Mouse (Mus musculus) adrenal gland, postnatal 4 days (tissue): ENCODE measurements at regions not wholly inside any gene's neighbourhood (a gene's known extent, or its start where the extent isn't known, plus 50 kb on each side); places are given as distances from the start of the nearest gene placed in this dataset.

Experiments used
- DNase-seq, 2 experiments: peaks; one replicate each; pipeline ENCODE4 v3.0.0; 2021 to 2022; ENCODE audit warnings: low spot score in 2 of 2, mixed read lengths in 2 of 2

GRCm38 (mm10) chr2:171805376-171805775, 237.9 kb downstream of the Cbln4 start:
- no peak for DNase-seq

DNA sequence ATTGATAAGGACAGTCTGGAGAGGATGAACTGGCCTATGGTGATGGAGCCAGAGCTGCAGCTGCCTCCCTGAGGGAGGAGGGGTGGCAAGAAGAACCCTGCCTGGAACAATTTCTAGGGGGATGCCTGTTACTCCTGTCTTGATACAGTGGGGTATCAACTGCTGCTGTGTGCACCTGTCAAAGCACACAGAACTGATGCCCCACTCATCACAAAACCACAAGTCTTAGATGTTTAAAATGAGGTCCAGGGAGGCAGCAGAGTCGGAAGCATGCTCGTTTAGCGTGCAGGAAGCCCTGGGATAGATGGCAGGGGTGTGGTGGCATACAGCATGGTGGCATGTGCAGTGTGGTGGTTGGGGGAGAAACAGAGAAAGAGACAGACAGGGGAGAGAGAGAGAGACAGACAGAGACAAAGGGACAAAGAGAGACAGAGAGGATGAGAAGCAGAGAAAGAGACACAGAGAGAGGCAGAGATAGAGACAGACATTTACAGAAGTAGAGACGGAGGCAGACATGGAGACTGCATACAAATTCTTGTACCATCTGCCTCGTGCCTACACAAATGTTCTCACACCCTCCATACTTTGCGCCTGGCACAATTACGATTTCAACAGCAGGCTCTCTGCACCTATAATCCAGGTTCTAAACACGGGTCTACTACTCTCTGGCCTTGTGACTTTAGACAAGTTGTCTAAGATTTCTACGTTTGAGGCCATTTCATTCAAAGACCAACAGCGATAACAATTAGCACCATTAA, 242.6 kb downstream of the Cbln4 start:
- no peak for DNase-seq

DNA sequence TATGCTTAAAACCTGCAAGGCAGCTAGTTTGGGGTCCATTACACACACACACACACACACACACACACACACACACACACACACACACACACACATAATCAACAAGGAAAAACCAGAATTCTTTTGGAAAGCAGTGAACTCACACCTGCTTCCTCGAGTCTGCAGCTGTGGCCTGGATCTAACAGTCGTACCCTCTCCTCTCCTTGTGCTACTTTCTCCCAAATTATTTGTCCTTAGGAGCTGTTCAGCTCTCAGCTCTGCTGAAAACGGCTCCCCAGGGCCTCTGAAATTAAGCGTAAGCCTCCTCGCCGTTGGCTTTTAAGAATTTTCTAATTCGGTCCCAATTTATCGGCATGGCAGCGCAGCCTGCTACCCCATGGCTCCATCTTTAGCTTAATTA, 243.9 kb downstream of the Cbln4 start:
- no peak for DNase-seq

- DNase-seq = no peak
These were observed 252.6 kb downstream of the Cbln4 start for GRCm38 (mm10) chr2:171790686-171791085.

- no peak for DNase-seq
These were observed 276.9 kb downstream of the Cbln4 start for GRCm38 (mm10) chr2:171766193-171766930.

- no peak for DNase-seq
These were observed 278.2 kb downstream of the Cbln4 start for GRCm38 (mm10) chr2:171765071-171765470.

- DNase-seq = no peak
These were observed 289.8 kb downstream of the Cbln4 start for GRCm38 (mm10) chr2:171753502-171753901.

DNA sequence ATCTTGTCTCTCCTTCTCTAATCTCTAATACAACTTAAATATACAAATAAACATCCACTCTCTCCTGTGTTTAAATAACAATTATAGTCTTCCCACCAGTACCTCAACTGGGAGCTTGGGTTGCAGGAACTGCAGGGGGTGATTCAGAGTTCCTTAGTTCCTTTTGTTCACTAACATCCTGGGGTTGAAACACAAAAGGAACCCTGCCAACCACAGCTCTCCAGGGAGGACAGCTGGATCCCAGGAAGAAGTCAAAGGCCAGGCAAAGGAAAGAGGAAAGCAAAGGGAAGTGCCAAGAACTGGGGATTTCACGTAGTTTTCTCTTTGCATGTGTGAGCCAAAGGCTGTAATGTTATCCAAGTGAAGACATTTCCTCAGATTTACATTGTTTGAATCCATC, 296.1 kb downstream of the Cbln4 start:
- DNase-seq = no peak

- no peak for DNase-seq
These were observed 300.2 kb downstream of the Cbln4 start for GRCm38 (mm10) chr2:171743111-171743510.

- DNase-seq = no peak
These were observed 300.6 kb downstream of the Cbln4 start for GRCm38 (mm10) chr2:171742706-171743105.

DNA sequence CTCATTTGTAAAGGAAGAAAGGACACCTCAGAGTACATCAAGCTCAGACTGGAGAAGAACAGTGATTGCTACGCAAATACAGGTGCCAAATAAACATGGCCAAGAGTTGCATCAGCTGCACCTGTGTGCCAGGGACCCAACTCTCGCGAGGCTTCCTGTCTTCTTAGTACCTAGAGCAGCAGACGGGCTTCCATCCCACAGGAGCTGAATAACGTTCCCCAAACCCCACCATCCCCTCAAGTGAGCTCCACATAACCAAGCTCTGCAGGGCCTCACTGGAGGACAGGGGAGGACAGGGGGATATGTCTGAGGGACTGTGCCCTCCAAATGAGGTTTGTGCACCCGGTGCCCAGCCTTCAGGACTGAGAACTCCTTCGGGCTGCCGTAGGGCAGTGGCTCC, 305.5 kb downstream of the Cbln4 start:
- DNase-seq = no peak

GRCm38 (mm10) chr2:171735061-171735490, 308.2 kb downstream of the Cbln4 start:
- DNase-seq = no peak

DNA sequence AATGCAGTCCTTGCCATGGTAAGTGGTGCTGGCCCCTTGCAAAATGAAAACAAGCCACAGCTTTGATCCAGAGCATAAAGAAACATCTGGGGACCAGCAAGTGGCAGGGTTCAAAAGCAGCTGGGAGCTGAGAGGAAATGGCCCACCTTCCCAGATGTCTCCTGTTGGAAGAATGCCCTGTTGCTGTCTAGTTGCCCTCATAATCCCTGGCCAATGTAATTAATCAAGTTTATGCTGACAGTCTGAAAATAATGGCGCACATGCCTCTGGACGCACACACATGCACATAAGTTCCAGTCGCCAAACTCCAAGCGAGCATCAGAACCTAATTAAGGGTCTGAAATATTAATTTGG, 308.7 kb downstream of the Cbln4 start:
- DNase-seq = no peak

GRCm38 (mm10) chr2:171733965-171734633, 309.2 kb downstream of the Cbln4 start:
- DNase-seq = no peak

DNA sequence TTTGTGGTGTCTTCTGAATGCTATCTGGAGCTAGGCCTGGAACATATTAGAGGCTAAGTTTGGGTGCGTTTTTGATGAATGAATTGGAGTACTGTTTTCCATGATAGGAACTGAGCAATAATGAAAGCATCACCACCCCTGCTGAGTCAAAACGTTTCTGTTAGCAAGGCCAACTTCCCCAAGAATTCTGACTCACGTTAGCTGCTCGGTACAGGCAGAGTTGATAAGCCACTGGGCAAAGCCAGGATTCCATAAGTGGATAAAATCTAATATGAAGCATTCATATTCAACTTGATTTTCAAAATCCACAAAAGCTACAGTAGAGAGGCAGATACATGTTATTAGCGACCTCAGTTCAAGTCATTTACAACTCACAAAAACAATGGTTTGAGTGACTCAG, 324.0 kb downstream of the Cbln4 start:
- DNase-seq = no peak

DNA sequence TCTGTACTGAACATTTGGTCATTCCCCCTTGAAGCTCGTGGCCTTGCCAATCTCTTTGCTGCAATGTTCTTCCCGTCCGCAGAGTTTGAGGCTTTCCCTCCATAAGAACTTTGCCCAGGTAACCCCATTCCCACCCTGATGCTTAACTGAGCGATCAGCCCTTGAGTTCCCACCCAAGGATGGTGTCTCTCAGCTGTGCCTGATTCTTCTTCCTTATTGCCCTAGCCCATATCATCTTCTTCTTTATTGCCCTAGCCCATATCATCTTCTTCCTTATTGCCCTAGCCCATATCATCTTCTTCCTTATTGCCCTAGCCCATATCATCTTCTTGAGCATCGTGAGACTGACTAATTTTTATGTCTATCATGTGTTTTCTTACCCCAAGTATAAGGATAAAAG, 324.4 kb downstream of the Cbln4 start:
- DNase-seq = no peak

DNA sequence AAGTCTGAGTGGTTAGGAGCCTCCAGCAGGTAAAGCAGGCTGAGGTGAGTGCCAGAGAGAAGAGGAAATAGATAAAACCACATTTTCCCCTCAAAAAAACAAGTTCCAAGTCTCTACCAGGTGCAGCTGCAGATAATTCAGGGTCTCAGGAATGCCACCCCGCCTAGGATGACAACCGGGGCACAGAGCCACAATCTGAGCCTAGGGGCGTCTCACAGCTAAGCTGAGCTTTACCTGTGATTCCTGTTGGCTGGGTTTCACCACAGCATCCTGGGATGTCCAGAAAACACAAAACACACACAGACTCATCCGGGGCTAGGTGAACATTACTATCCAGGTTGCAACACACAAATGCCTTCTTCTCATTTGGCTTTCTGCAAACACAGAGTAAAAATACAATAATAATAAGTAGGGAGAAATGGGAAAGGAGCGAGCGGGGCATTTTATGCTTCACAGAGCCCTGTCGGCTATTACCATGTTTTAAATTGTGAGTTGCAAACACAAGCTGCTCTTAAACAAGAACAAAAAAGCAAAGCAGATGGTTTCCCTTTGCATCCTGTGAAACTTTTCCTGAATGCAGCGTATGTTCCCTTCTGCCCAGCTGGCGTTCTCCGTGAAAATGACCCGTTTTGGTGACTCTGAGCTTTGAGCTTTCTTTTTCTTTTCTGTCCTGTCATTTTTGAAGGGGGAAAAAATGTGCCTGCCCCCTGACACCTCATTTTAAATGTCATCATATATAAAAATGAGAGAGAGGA, 330.3 kb downstream of the Cbln4 start:
- no peak for DNase-seq

DNA sequence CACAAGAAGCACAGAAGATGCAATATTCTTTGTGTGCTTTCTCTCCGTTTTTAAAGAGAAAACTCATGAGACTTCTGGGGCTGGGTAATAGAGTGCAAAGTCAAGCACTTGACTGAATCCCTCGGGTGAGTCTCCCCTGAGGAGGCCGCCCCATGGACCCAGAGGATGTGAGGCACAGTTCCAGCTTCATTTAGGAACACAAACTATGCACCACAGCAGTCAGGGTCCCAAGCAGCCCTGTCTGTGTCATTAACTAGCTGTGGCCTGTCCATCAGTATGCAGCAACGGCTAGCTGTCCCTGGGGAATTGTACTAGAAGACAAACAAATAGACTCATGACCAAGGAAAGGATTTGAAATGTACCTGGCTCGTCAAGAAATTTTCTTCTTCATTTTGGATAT, 349.7 kb downstream of the Cbln4 start:
- DNase-seq = no peak

- no peak for DNase-seq
These were observed 352.5 kb downstream of the Cbln4 start for GRCm38 (mm10) chr2:171690781-171691180.

- DNase-seq = no peak
These were observed 354.2 kb downstream of the Cbln4 start for GRCm38 (mm10) chr2:171689102-171689501.

DNA sequence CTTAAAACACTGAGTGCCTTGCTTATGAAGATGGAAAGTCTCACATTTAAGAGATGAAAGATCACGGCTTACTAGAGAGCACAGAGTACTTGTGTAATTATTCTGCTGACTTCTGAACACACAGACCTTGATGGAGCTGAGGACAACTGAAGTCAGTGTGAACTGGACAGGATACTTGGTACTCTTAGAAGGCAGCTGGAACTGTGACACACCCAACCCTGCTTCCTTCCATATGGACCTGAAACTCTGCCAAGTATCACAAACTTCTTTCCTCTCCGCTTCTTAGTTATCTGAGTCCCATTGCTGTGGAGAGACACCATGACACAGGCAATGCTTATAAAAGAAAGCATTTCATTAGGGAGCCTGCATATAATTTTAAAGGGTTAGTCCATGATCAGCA, 365.3 kb downstream of the Cbln4 start:
- DNase-seq = no peak

- no peak for DNase-seq
These were observed 366.1 kb downstream of the Cbln4 start for GRCm38 (mm10) chr2:171677128-171677527.
